Mouse (Mus musculus) CD4-positive, CD25-positive, alpha-beta regulatory T cell, adult 2 months (primary cell): Measurements from ENCODE around the gene Epb41l4b.

Experiments
- DNase-seq: peaks from one replicate; pipeline ENCODE4 v3.0.0-alpha.2; 2012; ENCODE audit warnings: low read depth, low spot score

The Epb41l4b gene

GRCm38 (mm10) chr4:57153838-57154237 is 10.6 kb upstream of the Epb41l4b start:
- no peak for DNase-seq

GRCm38 (mm10) chr4:57153068-57153835 is 10.0 kb upstream of the Epb41l4b start:
- no peak for DNase-seq

GRCm38 (mm10) chr4:57148182-57148581 is 4.9 kb upstream of the Epb41l4b start:
- DNase-seq: no peak

- DNase-seq: peak; percentile 32
These were observed 737 bp downstream of the Epb41l4b start for GRCm38 (mm10) chr4:57142374-57143025.

- peak; percentile 13 for DNase-seq
These were observed 1.3 kb downstream of the Epb41l4b start for GRCm38 (mm10) chr4:57141908-57142361.

- peak; percentile 5 for DNase-seq
These were observed 2.1 kb downstream of the Epb41l4b start for GRCm38 (mm10) chr4:57140992-57141717.

GRCm38 (mm10) chr4:57140200-57140799 is 2.9 kb downstream of the Epb41l4b start:
- no peak for DNase-seq

GRCm38 (mm10) chr4:57139433-57139832 is 3.8 kb downstream of the Epb41l4b start:
- no peak for DNase-seq

- DNase-seq: no peak
These were observed 5.2 kb downstream of the Epb41l4b start for GRCm38 (mm10) chr4:57138093-57138440.

GRCm38 (mm10) chr4:57137371-57138092 is 5.7 kb downstream of the Epb41l4b start:
- no peak for DNase-seq

- no peak for DNase-seq
These were observed 7.8 kb downstream of the Epb41l4b start for GRCm38 (mm10) chr4:57135431-57135830.

GRCm38 (mm10) chr4:57134554-57134953 is 8.7 kb downstream of the Epb41l4b start:
- no peak for DNase-seq

- no peak for DNase-seq
These were observed 11.4 kb downstream of the Epb41l4b start for GRCm38 (mm10) chr4:57131839-57132238.

GRCm38 (mm10) chr4:57129718-57130515 is 13.3 kb downstream of the Epb41l4b start:
- no peak for DNase-seq

GRCm38 (mm10) chr4:57123003-57123402 is 20.2 kb downstream of the Epb41l4b start:
- no peak for DNase-seq

GRCm38 (mm10) chr4:57122166-57122565 is 21.1 kb downstream of the Epb41l4b start:
- DNase-seq: no peak

GRCm38 (mm10) chr4:57120563-57120962 is 22.7 kb downstream of the Epb41l4b start:
- DNase-seq: peak; percentile 4

GRCm38 (mm10) chr4:57119976-57120375 is 23.3 kb downstream of the Epb41l4b start:
- no peak for DNase-seq

- DNase-seq: no peak
These were observed 24.4 kb downstream of the Epb41l4b start for GRCm38 (mm10) chr4:57118883-57119282.

- no peak for DNase-seq
These were observed 27.0 kb downstream of the Epb41l4b start for GRCm38 (mm10) chr4:57116278-57116677.
